Mouse (Mus musculus): ENCODE measurements around the gene Gm38392.
"Not testable (repeated sequence)": the region's sequence is repeated elsewhere in the genome, so short reads cannot be mapped to it uniquely, and the experiment has no call there.

DNA sequence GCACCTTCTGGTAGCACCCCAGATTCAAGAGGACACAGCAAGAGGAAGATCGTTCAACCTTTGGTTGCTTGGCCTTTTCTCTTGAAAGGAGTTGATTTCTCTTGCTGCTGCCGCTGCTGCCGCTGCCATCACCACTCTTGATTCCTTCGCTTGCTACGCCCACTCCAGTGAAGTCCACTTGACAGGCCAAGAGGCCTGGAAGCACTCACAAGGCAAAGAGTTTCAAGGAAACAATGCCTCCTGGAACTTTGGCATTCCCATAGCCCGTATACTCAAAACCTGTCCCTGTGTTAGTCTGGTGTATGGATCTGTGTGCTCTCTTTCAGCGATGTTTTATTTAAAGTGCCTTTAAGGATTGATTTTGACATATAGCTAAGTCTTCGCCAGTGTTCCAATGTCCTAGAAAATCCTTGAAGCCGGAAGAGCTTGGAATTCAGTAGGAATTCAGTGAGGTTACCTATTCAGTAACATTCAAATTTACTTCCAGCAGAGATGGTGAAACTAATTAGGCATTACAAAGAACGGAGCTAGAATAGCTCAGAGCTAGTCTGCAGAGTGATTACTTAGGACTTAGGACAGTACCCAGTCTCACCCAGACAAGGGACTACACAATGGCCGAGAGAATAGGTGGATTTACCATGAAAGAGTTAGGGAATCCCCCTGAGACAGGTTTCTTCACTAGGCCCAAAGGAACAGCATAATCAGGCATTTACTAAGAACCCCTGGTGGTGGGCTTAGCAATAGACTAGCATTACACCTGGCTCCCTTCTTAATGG, 5.7 kb downstream of the Gm38392 start:
- TF ChIP-seq CTCF (IDR thresholded peaks at IDR 0.05; ENCODE audit: insufficient read depth, low read length) = not testable (repeated sequence)
- peak; percentile 48; the same call in 1 of the 2 replicates for TF ChIP-seq POLR2A (IDR thresholded peaks at IDR 0.05; ENCODE audit: borderline replicate concordance, extremely low read depth, low read depth, low read length)

Measured in lung, adult 2 months (tissue).